Mouse (Mus musculus) gastrocnemius, postnatal 14 days (tissue): ENCODE measurements around the gene Olfr649. TPM values are rescaled to one million over a fixed set of nuclear protein-coding genes. Genes with fewer than 3 reads are reported as not detected.

Experiments
- DNase-seq: peaks from one replicate; pipeline ENCODE4 v3.0.0; 2021; ENCODE audit warnings: mixed read lengths
- intact Hi-C: fragments of 180-260 bp; cut with DNase I; formaldehyde crosslinking; loops from one replicate; pipeline ENCODE4 v1.15.1; 2025; ENCODE audit warnings: low total_unique reads
- long read RNA-seq, 2 experiments: library from polyadenylated mRNA; stranded (forward); transcript quantifications; one replicate each; pipeline ENCODE4 v2.0.0; 2021
- total RNA-seq, 2 experiments: library from RNA; stranded (reverse); gene quantifications; 2 replicates each; pipeline ENCODE4 v1.2.3; 2021

Gene Olfr649
- total RNA-seq: not detected
- long read RNA-seq, experiment 1: 0 reads
- long read RNA-seq, experiment 2: 0 reads

DNA sequence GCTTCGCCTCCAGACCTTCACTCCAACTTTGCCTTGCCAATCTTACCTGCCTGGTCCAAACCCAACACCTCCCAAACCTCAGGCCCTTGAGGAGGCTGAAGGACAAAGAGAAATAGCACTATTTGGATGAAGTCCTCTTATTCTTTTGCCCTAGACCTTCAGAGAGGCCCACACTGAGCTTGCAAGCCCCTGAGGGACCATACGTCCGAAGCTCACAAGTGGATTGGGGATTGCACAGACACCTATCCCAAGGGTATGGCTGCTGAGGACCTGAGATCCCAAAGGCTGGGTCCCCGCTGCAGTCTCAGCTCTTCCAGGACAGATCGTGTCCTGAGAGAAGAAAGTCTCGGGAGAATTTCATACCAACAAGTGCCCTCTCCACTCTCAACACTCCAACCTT lies at the start of gene Olfr649:
Gene Olfr649, minus strand, starts transcription at position 101 of the 400 bp plus-strand sequence.
- no peak for DNase-seq
- intact Hi-C loops: no loop called here

DNA sequence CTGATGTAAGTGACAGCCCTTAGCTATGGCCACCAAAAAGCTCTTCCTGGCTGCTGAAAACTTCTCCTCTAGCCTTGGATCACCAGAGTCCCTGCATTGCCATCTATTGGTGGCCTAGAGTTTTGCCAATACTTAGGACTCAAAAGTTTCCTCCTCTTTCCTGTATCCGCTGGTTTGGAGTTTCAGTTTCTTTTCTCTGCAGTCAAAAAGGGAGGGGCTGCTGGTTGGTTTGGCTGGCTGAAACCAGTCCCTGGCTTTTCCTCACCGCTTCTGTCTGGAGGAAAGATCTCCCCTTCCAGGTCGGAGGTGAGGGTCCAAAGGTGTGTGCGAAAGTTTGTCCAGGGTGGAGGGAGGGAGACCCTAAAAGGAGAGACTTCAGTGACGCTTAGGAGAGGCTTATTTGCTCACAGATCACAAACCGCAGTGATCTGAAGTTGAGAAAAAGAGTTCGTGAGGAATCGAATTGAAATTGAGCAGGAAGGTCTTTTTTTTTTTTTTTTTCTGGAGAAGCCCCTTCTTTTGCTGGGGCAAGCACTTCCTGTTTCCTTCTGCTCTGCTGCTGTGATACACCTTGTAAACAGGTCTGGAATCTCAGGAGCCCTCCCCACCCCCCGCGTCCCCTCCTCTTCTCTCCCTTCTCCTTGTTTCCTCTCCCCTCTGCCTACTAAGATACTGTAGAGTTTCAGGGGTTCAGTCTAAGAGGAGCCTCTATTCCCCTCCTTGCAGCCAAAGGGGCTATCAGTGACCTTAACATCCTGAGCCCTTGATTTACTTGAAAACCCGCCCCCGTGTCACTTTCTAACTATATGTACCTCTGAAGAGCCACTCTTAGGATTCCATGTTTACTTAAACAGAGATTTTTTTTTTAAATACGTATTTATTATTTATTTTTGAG lies 48.7 kb upstream of the Olfr649 start, which contains the start of gene Trim34a:
Gene Trim34a, plus strand, starts transcription at position 171 of the 895 bp plus-strand sequence.
- intact Hi-C loops: no loop called here

DNA sequence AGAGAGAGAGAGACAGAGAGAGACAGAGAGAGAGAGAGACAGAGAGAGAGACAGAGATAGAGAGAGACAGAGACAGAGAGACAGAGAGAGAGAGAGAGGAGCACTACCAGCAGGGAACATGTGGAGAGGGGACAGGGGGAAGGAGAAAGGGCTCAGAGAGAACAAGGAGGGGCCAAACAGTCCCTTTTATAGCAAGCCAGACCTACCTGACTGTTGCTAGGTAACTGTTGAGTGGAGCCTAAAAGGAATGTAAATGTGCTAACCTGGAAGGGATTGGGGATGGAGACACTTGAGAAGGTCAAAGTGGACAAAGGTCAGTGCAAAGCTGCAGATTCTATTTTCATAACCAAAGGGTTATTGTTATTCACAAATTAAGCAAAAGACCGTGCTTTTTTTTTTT lies 47.8 kb upstream of the Olfr649 start:
- no peak for DNase-seq
- intact Hi-C loops: no loop called here

More for the DNA sequence above, 48.7 kb upstream of the Olfr649 start, which contains the start of gene Trim34a:
- peak; percentile 13 for DNase-seq

DNA sequence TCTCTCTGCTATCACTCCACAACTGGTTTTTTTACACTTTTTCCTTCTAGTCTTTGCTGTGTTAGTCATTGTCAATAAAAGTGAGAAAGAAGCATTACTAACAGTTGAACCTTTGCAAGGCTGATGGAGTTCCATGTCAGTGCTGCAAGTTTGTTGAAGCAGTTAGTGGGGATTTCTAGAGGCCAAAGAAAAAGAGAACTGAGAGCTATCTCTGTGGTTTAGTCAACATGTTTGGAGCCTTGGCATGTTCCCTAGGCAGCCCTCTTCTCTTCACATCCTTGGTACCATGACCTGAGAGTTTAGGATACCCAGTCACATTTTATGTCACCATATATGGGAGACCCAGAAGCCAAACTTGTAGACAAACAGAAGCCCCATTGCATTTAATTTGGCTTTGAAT lies 45.1 kb upstream of the Olfr649 start:
- intact Hi-C loops: no loop called here
- no peak for DNase-seq

DNA sequence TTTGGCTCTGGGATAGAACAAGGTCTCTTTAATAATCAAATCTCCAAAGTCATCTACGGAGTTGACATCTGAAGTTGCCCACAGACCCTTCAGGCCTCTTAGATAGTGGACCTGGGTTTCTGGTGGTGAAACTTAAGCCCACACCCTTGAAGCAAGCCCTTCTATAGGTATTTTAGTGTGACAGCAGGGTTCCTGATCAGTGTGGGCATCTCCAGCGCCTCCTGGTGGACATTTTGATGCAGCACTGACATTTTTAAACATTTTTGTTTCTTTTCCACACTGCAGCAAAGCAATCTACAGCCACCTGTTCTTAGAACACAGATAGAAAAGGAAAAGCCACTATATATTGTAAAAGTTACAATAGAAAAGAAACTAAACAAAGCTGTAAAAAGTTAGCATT lies 35.4 kb upstream of the Olfr649 start:
- no peak for DNase-seq

DNA sequence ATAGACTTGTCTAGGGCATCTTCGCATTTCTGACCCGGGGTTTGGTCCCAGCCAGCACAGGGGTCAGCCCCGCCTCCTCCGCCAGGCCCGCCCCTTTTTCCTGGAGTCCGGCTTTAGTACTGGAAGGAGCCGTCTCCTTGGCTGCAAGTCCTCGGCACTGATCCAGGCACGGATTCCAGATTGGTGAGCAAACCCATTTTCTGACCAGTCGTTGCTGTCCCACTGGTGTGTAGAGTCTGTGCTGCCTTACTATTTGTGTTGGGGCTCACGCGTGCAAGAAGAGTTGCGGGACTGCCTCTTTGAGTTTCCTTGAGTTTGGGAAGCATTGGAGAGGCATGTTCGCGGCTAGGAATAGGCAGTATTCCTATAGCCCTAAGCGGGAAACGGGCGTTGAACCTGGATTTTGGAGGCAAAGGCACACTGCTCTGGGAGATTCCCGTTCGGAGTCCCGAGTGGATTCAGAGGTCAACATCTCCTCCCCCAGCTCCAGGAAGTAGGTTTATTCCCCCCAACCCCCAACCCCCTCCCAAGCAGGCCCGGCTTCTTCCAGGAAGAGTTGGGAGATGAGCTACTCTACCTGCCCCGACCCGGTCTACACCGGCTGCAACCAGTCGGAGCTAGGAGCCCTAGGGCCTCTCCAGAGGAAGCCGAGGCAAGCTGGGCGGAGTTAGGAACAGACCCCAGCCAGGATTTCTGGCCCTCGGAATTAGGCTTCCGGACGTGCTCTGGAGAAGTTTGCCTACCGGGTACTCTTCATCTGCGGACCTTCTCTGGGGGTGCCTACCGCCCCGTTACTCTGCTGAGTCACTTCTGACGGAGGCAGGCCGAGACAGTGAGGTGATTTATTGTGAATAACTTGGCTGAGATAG lies 23.1 kb upstream of the Olfr649 start, which contains the start of gene Trim6:
Gene Trim6, plus strand, starts transcription at position 93 of the 869 bp plus-strand sequence.
- peak; percentile 77 for DNase-seq
- intact Hi-C loops: loop anchor here (10.0 kb wide), 1 partner anchor 664 kb away; the partner anchor contains the start of gene Olfr615

More for the DNA sequence above, 35.4 kb upstream of the Olfr649 start:
- intact Hi-C loops: no loop called here

DNA sequence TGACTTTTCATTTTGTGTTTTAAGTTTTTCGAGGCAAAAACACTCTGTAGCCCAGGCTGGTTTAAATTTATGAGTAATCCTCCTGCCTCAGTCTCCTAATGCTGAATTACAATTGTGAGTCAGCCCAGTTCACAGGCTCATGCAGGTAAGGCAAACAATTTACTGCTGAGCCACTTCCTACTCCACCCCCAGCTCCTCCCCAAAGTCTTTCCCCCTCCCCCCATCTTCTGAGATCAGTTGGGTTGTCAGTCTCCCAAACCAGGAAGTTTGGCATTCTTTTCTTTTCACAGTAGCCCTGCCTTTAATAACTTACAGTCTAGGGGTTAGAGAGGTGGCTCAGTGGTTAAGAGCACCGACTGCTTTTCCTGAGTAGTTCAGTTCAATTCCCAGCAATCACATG lies 22.1 kb upstream of the Olfr649 start:
- DNase-seq: no peak
- intact Hi-C loops: loop anchor here (10.0 kb wide), 1 partner anchor 663 kb away; the partner anchor contains the start of gene Olfr615

DNA sequence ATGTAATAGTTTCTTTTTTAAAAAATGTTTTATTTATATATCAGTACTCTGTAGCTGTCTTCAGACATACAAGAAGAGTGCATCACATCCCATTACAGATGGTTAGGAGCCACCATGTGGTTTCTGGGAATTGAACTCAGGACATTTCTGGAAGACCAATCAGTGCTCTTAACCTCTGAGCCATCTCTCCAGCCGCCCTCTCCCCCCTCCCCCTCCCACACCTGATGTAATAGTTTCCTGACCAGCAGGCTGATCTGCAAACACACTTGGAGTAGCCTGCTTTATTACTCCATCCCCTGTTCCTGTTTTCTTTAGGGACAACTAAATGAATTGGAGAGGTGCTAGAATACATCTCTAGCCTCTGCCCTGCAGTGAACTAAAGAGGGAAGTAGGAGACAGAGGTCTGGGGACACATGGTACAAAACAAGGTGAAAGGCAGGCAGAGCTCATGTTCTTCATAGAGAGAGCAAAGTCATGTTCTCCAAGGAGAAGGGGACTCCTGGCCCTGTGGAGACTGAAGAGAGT lies 20.3 kb upstream of the Olfr649 start:
- intact Hi-C loops: loop anchor here (10.0 kb wide), 1 partner anchor 661 kb away; the partner anchor contains the start of gene Olfr615
- DNase-seq: no peak

DNA sequence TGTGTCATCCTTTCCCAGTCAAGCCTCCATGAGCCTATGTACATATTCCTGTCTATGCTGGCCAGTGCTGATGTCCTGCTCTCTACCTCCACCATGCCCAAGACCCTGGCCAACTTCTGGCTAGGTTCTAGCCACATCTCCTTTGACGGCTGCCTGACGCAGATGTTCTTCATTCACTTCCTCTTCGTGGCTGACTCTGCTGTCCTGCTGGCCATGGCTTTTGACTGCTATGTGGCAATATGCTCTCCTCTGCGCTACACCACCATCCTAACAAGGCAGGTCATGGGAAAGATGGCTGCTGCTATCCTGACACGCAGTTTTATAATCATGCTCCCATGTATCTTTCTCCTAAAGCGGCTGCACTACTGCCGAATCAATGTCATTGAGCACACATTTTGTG lies 10.4 kb upstream of the Olfr649 start:
- no peak for DNase-seq
- intact Hi-C loops: no loop called here

DNA sequence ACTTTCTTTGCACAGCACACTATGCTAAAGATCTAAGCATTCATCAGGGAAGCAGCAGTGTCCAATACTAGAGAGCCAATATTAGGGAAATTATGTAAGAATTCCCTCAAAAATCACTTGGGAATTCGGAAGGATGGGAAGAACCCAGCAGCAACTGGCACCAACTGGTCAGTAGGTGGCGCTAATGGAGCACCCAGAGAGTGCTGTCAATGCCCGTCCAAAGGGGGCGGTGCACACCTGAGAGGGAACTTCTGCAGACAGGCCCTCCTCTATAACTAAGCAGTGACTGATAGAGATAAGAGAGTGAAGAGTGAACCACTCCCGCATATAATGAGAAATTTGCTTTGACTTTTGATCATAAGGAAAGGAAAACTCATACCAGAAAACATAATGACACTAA lies 4.0 kb upstream of the Olfr649 start:
- intact Hi-C loops: no loop called here
- DNase-seq: peak; percentile 54

DNA sequence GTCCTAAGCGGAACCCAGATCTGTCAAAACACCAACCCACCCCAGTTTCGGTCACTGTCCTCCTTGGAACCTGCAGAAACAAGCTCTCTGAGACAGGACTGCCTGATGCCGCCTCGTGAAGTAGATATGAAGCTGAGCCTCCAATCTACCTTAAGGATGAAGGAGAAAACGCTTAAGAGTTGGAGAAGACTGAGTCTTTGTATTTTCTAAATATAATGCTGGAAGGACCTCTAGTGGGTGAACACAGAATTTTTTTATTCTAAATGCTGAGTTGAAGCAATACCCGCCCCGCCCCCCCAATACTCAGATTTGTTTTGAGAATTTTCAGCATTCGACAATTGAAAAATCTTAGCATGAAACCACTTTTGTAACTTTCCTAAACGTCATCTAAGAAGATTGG lies 4.5 kb downstream of the Olfr649 start:
- intact Hi-C loops: no loop called here
- DNase-seq: no peak

DNA sequence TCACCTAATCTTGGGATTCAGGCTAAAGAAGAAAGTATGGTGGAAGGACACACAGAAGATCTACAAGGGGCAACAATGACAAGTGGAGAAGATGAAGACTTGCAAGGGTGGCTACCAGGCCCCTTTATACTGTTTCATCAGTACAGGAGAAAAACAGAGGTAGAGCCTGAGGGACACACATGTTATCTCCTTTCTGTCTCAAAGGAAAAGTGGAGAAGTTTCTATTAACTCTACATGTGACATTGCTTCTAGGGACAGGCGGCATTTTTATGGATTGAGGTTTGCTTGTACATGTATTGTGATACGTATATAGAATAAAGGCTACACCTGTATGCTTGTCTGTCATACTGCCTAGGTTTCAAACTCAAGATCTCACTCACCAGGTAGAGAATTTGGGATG lies 12.5 kb downstream of the Olfr649 start, which contains the start of gene Olfr648:
Gene Olfr648, minus strand, starts transcription at position 101 of the 400 bp plus-strand sequence.
- no peak for DNase-seq
- intact Hi-C loops: no loop called here

DNA sequence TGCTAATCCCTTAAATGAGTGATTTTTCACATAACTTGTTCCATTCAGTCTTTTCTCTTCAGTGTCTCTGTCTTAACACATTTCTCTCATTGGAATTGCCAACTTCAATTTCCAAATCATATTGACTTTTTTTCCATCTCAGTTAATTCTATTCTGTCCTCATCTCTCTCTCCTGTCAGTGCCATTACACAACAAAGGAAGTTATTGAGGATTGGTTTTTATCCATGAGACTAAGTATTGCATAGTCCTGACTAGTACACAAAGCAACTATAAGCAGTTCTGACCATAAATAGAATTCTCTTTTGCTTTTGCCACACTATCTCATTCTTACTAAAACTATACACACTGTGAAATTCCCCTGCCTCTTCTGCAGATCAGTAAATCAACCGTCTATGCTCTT lies 16.7 kb downstream of the Olfr649 start:
- intact Hi-C loops: no loop called here
- no peak for DNase-seq

DNA sequence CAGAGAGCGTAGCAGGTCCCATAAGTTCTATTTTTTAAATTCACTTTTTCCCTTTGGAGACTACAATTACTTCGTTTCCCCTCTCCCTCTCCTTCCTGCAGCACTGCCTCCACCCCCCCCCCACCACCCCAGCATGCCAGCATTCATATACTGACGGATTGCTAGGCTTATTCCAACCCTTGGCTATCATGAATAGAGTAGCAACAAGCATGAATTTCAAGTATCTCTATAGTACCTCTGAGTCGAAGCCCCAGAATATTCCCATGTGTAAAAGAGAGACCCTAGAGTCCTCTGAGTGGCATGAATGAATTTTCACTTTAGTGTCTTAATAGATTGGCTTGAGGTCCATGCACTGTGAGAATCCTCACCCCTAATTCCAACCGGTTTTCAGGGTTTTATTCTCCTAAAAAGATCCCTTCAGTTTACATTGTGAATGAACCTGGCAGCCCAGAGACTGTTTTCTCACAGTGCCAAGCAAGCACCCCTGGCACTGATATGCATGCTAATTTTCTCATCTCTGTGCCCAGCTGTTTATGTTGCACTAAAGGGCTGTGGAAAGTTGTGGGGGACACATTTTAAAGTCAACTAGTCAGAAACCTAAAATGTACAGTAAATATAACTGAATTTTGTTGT lies 17.2 kb downstream of the Olfr649 start:
- intact Hi-C loops: no loop called here
- DNase-seq: no peak

DNA sequence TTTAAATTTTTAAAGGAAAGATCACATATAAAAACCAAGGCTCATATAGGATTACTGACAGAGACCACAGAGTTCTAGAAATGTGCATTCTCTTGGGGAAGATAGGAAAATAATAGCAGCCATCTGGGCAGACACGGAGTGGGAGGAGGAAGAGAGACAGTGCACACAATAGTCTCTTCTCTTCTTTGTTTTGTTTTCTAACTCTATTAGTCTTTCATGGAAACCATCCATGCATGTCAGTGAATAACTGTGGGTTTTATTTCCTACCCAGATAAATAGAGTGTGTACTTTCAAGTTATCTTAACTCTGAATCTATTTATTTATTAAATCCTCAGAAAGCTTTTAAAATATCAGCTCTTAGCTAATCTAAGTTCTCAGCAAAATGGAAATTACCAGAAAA lies 20.7 kb downstream of the Olfr649 start:
- no peak for DNase-seq
- intact Hi-C loops: no loop called here

DNA sequence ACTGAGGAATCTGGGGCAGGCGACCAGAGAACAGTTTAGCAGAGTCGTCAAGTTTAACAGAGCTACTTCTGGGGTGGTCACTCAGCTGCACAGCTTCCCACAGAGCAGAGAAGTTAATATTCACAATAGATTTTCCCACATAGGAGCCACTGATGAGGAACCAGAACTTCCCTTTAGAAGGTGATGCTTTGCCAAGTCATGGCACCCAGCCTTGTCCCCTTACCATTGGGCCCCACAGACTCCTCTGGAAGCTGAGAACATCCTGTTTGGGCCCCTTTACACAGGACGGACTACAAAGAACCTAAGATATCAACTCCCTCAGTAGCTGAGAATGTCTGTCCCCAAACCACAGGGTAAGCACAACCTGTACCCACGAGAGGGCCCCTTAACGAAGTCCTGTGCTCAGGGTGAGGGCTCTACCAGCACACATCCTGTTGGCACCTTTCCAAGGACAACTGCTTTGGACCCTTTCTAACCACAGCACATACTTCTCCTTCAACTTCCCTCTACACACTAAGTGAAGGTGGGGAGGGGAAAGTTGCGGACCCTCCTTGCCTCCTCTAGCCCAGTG lies 26.1 kb downstream of the Olfr649 start:
- intact Hi-C loops: no loop called here
- no peak for DNase-seq

DNA sequence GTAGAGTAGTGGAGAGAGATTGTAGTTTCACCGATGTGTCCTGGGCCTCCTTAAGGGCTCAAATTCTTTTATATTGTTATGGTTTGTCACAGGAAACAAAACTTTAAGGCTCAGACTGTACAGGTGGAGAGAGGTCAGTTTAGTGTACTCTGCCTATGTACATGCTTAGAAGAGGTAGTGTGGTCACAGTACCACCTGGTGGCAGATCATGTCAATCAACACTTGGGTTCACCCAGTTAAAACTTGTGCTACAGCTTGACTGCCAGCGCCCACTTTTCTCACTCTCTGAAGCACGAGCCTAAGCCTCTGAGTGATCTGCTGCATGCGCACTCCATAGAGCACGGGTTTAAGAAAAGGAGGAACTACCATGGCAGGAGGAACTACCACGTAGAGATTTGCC lies 28.7 kb downstream of the Olfr649 start:
- intact Hi-C loops: no loop called here
- DNase-seq: no peak

DNA sequence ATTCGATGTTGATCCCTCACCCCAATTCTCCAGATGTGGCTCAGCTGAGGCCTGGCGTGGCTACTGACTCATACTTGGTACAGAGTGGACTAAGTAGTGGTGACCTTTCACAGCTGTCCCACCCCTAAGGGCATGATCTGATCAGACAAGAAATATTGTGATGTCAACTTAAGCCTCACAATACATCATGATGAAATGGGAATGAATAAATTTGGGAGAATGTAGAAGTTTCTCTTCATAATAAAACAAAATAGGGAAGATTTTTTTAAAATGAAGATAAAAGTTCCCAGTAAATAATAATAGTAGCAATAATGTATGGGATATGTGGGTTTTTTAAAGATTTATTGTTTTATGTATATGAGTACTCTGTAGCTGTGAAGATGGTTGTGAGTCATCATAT lies 45.3 kb downstream of the Olfr649 start, which contains the start of gene Ubqlnl:
Gene Ubqlnl, minus strand, starts transcription at position 101 of the 400 bp plus-strand sequence.
- intact Hi-C loops: no loop called here
- DNase-seq: no peak

DNA sequence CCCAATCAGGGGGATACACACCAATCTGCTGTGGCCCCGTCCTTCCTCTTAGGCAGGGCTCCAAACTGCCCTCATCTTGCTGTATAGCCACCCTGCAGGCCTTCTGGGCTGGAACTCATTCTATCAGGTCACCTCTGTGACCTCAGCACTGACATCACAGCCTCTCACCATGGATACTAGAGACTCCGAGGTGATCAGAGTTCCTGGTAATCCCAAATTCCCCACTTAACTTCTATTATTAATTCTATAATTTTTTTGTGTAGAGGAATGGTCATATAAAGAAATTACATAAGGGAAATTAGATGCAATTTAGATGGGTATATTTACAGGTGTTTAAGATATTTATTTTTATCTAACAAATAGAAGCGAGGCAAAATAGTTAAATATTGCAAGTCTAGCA lies 52.6 kb downstream of the Olfr649 start, which contains the start of gene Ubqln3:
Gene Ubqln3, minus strand, starts transcription at position 101 of the 400 bp plus-strand sequence.
- DNase-seq: no peak
- intact Hi-C loops: no loop called here
